Mouse (Mus musculus): ENCODE results near the gene Fam107a. TPM values are rescaled to one million over a fixed set of nuclear protein-coding genes. Genes with fewer than 3 reads are reported as not detected.
A peak's percentile ranks its signal among the peaks of the same experiment; 100 is the strongest.

Fam107a gene
- polyA plus RNA-seq, 1 experiment from 2014 or later: 0.16 TPM

- Histone ChIP-seq H3K9me3 (ENCODE audit: control insufficient read depth, low read length) (no peaks in the 10 kb centered on the region), H3K4me2 (replicated peaks) (no peak overlapping the region), H3K36me3 (replicated peaks; ENCODE audit: control insufficient read depth, insufficient read depth) (no peaks in the 10 kb centered on the region), H3K9ac (no peak overlapping the region), H3K27ac (no peak overlapping the region), H3K4me3 (replicated peaks; ENCODE audit: low read length) (no peak overlapping the region), H3K27me3 (ENCODE audit: control insufficient read depth, insufficient read depth, low read length) (no peaks in the 10 kb centered on the region), H3K4me1 (replicated peaks; ENCODE audit: control insufficient read depth, insufficient read depth, low read length) (peaks cover 5% of the 10 kb centered on the region)
- DNase-seq (ENCODE audit: low spot score) (no peak), ATAC-seq (ENCODE audit: low FRiP score) (no peak)
- 58% methylated on average over 4 of the region's 4 CpGs for WGBS
Observed at GRCm38 (mm10) chr14:8325746-8326145, 7.9 kb upstream of the Fam107a start.

GRCm38 (mm10) chr14:8320528-8320927 is 2.7 kb upstream of the Fam107a start:
- no peak overlapping the region for H3K27ac ChIP-seq
- H3K4me2 ChIP-seq (replicated peaks): no peak overlapping the region
- H3K9me3 ChIP-seq (ENCODE audit: control insufficient read depth, low read length): no peaks in the 10 kb centered on the region
- no peak overlapping the region for H3K9ac ChIP-seq
- no peaks in the 10 kb centered on the region for H3K36me3 ChIP-seq (replicated peaks; ENCODE audit: control insufficient read depth, insufficient read depth)
- peaks cover 36% of the 10 kb centered on the region for H3K27me3 ChIP-seq (ENCODE audit: control insufficient read depth, insufficient read depth, low read length)
- ATAC-seq (ENCODE audit: low FRiP score): no peak
- H3K4me1 ChIP-seq (replicated peaks; ENCODE audit: control insufficient read depth, insufficient read depth, low read length): peaks cover 16% of the 10 kb centered on the region
- 73% methylated on average over 3 of the region's 3 CpGs for WGBS
- no peak overlapping the region for H3K4me3 ChIP-seq (replicated peaks; ENCODE audit: low read length)
- DNase-seq (ENCODE audit: low spot score): no peak

DNA sequence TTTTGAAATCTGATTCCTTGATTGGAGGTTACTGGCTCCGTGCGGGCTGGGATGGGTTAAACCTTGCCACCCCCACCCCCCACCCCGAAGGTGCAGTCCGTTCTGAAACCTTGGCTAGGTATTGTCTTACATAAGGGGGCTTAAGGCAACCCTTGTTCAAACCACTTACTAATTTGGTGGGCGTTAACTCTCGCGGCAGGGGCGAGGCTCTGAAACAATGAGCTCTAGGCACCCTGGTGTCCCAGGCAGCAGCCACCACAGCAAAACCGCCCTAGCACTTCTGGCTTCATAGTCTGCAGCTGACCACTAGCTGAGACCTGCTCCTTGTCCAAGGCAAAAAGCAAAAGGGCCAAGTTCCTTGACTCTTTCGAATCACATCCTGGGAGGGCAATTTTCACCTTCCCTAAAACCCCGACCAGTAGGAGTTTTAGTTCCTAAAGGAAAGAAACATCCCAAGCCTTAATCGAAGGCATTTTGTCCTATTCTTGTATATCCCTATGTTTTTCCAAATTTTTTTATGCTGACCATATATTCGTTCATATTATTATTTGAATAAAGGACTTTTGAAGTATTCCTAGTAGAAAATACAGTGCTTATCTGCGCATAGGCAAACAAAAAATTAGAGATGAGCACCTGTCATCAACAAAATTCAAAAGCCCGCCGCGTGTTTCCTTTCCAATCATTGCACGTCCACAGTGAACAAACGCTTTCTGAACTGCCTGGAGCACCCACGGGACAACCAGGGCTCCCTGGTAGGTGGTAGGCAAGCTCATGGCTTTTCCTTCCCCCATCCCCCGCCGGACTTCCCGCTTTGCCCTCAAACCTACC is 1.2 kb downstream of the Fam107a start:
- no peaks in the 10 kb centered on the region for H3K36me3 ChIP-seq (replicated peaks; ENCODE audit: control insufficient read depth, insufficient read depth)
- H3K9me3 ChIP-seq (ENCODE audit: control insufficient read depth, low read length): no peaks in the 10 kb centered on the region
- no peak for DNase-seq (ENCODE audit: low spot score)
- peaks cover 16% of the 10 kb centered on the region for H3K4me1 ChIP-seq (replicated peaks; ENCODE audit: control insufficient read depth, insufficient read depth, low read length)
- peak overlapping the region; percentile 29 for H3K4me3 ChIP-seq (replicated peaks; ENCODE audit: low read length)
- no peak overlapping the region for H3K27ac ChIP-seq
- WGBS: 2% methylated on average over 23 of the region's 23 CpGs
- peak overlapping the region; percentile 54 for H3K4me2 ChIP-seq (replicated peaks)
- peaks cover 49% of the 10 kb centered on the region for H3K27me3 ChIP-seq (ENCODE audit: control insufficient read depth, insufficient read depth, low read length)
- peak overlapping the region; percentile 26; the same call in 1 of the 2 replicates for H3K9ac ChIP-seq
- ATAC-seq (ENCODE audit: low FRiP score): no peak

- H3K4me3 ChIP-seq (replicated peaks; ENCODE audit: low read length): no peak overlapping the region
- WGBS: 84% methylated on average over 6 of the region's 6 CpGs
- no peaks in the 10 kb centered on the region for H3K36me3 ChIP-seq (replicated peaks; ENCODE audit: control insufficient read depth, insufficient read depth)
- no peak for ATAC-seq (ENCODE audit: low FRiP score)
- H3K27me3 ChIP-seq (ENCODE audit: control insufficient read depth, insufficient read depth, low read length): peaks cover 49% of the 10 kb centered on the region
- no peak for DNase-seq (ENCODE audit: low spot score)
- H3K4me1 ChIP-seq (replicated peaks; ENCODE audit: control insufficient read depth, insufficient read depth, low read length): peaks cover 16% of the 10 kb centered on the region
- H3K9me3 ChIP-seq (ENCODE audit: control insufficient read depth, low read length): no peaks in the 10 kb centered on the region
- H3K27ac ChIP-seq: no peak overlapping the region
- H3K4me2 ChIP-seq (replicated peaks): no peak overlapping the region
- no peak overlapping the region for H3K9ac ChIP-seq
Observed at GRCm38 (mm10) chr14:8315169-8315568, 2.7 kb downstream of the Fam107a start.

GRCm38 (mm10) chr14:8314536-8314935 is 3.3 kb downstream of the Fam107a start:
- Histone ChIP-seq H3K27me3 (ENCODE audit: control insufficient read depth, insufficient read depth, low read length) (peaks cover 49% of the 10 kb centered on the region), H3K4me1 (replicated peaks; ENCODE audit: control insufficient read depth, insufficient read depth, low read length) (peaks cover 20% of the 10 kb centered on the region), H3K4me3 (replicated peaks; ENCODE audit: low read length) (no peak overlapping the region), H3K36me3 (replicated peaks; ENCODE audit: control insufficient read depth, insufficient read depth) (no peaks in the 10 kb centered on the region), H3K4me2 (replicated peaks) (no peak overlapping the region), H3K9me3 (ENCODE audit: control insufficient read depth, low read length) (no peaks in the 10 kb centered on the region), H3K27ac (no peak overlapping the region), H3K9ac (no peak overlapping the region)
- ATAC-seq (ENCODE audit: low FRiP score): no peak
- no peak for DNase-seq (ENCODE audit: low spot score)
- WGBS: 18% methylated on average over 3 of the region's 3 CpGs

DNA sequence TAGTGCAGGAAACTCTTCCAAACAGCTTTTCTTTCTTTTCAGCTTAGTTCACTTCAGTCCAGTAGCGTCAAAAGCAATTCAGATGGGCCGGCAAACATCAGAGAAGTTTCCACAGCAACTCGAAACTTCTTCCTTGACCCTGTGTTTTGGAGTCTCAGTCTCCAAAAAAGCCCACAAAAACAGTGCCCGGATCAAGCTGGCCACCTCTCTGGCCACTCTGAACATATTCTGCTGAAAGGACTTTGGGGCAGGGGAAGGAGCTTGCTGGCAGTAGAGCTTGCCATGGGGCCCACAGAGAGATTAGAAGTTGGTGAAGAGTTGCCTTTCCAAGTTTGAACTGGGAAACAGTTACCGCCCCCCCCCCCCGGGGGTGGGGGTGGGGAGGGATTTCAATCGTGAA is 3.9 kb downstream of the Fam107a start:
- Histone ChIP-seq H3K36me3 (replicated peaks; ENCODE audit: control insufficient read depth, insufficient read depth) (no peaks in the 10 kb centered on the region), H3K4me1 (replicated peaks; ENCODE audit: control insufficient read depth, insufficient read depth, low read length) (peaks cover 23% of the 10 kb centered on the region), H3K4me2 (replicated peaks) (no peak overlapping the region), H3K4me3 (replicated peaks; ENCODE audit: low read length) (no peak overlapping the region), H3K9ac (no peak overlapping the region), H3K27me3 (ENCODE audit: control insufficient read depth, insufficient read depth, low read length) (peaks cover 47% of the 10 kb centered on the region), H3K9me3 (ENCODE audit: control insufficient read depth, low read length) (no peaks in the 10 kb centered on the region), H3K27ac (no peak overlapping the region)
- ATAC-seq (ENCODE audit: low FRiP score) (no peak), DNase-seq (ENCODE audit: low spot score) (no peak)
- 39% methylated on average over 7 of the region's 7 CpGs for WGBS

DNA sequence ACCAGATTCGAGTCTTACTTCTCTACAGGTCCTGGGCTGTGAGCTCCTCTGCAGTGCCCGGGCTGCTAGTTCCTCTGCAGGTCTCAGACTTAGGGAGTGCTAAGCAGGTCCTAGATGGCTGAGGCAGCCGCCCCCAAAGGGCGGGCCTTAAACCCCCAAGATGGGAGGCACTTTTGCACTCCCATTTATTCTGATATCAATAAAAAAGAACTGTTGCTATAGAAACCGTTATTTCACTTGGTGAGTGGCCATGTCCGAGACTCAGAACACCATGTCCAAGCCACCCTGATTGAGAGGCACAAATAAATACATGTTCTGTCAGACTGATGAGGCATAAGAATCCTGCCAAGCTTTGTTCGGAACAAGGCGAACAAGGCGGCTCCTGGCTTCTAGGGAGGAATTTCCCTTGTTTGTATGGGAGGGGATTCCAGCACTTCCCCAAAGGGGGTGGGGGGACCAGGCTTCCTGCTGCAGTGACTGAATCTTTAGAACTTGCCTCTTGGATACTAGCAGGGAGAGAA is 8.1 kb downstream of the Fam107a start:
- peaks cover 5% of the 10 kb centered on the region for H3K27me3 ChIP-seq (ENCODE audit: control insufficient read depth, insufficient read depth, low read length)

DNA sequence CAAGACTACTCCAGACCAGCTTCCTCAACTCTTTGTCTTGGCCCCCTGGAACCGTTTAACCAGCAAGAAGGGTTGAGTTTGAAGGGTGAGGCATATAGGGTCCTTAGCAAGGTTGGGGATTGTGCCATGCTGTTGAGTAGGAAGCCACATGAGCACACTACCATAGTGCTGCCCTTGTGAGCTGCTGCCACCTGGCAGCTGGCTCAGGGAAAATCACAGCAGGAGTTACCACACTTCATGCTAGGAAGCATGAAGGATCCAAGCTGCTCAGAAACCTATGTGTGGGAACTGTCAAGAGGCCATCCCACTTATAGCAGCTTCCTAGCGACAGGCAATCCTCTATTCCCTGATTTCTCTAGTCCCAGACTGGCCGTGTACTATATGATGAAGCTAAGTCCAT is 9.2 kb downstream of the Fam107a start:
- Histone ChIP-seq H3K4me3 (replicated peaks; ENCODE audit: low read length) (no peak overlapping the region), H3K36me3 (replicated peaks; ENCODE audit: control insufficient read depth, insufficient read depth) (no peaks in the 10 kb centered on the region), H3K9ac (no peak overlapping the region), H3K4me2 (replicated peaks) (no peak overlapping the region), H3K9me3 (ENCODE audit: control insufficient read depth, low read length) (no peaks in the 10 kb centered on the region), H3K4me1 (replicated peaks; ENCODE audit: control insufficient read depth, insufficient read depth, low read length) (peaks cover 7% of the 10 kb centered on the region; the same call in 1 of the 2 replicates), H3K27ac (no peak overlapping the region), H3K27me3 (ENCODE audit: control insufficient read depth, insufficient read depth, low read length) (no peaks in the 10 kb centered on the region)
- DNase-seq (ENCODE audit: low spot score): no peak
- no peak for ATAC-seq (ENCODE audit: low FRiP score)
- 83% methylated on average over 3 of the region's 3 CpGs for WGBS

More for the DNA sequence above, 8.1 kb downstream of the Fam107a start:
- Histone ChIP-seq H3K9ac (no peak overlapping the region), H3K9me3 (ENCODE audit: control insufficient read depth, low read length) (no peaks in the 10 kb centered on the region), H3K36me3 (replicated peaks; ENCODE audit: control insufficient read depth, insufficient read depth) (no peaks in the 10 kb centered on the region), H3K4me3 (replicated peaks; ENCODE audit: low read length) (no peak overlapping the region), H3K4me1 (replicated peaks; ENCODE audit: control insufficient read depth, insufficient read depth, low read length) (peaks cover 7% of the 10 kb centered on the region; the same call in 1 of the 2 replicates), H3K27ac (no peak overlapping the region; the same call in 1 of the 2 replicates), H3K4me2 (replicated peaks) (peak overlapping the region; percentile 12)
- ATAC-seq (ENCODE audit: low FRiP score): 0 out of 2 replicates have a peak, but pooled peaks have one; percentile 15
- no peak for DNase-seq (ENCODE audit: low spot score)
- 9% methylated on average over 9 of the region's 9 CpGs for WGBS

- ATAC-seq (ENCODE audit: low FRiP score): no peak
Observed at GRCm38 (mm10) chr14:8306884-8307283, 10.9 kb downstream of the Fam107a start.

More at GRCm38 (mm10) chr14:8306884-8307283, 10.9 kb downstream of the Fam107a start:
- Histone ChIP-seq H3K4me3 (replicated peaks; ENCODE audit: low read length) (no peak overlapping the region), H3K4me1 (replicated peaks; ENCODE audit: control insufficient read depth, insufficient read depth, low read length) (peaks cover 7% of the 10 kb centered on the region; the same call in 1 of the 2 replicates), H3K9me3 (ENCODE audit: control insufficient read depth, low read length) (no peaks in the 10 kb centered on the region), H3K27ac (no peak overlapping the region), H3K4me2 (replicated peaks) (no peak overlapping the region), H3K27me3 (ENCODE audit: control insufficient read depth, insufficient read depth, low read length) (no peaks in the 10 kb centered on the region), H3K36me3 (replicated peaks; ENCODE audit: control insufficient read depth, insufficient read depth) (no peaks in the 10 kb centered on the region), H3K9ac (no peak overlapping the region)
- DNase-seq (ENCODE audit: low spot score): no peak
- WGBS: 85% methylated on average over 6 of the region's 6 CpGs

All from hindbrain, embryonic 14.5 days (tissue).